In the genomic region with DNA sequence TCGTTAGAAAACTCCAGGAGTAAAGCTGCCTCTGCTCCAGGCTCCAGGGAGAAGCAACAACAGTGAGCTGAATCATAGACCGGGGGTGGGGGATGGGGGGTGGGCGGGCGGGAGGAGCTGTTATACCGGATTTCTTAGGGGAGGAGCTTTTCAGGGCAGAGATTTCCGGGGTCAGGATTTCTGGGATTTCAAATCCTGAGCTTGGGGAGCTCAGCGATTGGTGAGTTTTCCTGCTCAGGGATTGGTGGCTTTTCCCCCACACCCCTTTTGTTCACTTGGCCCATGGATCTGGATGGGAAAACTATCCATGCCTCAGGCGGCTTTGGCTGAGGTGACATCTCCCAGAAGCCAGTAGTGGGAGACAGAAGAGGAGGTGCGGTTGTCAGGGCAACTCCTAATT, we compare ENCODE assay signal across 8 mouse cellular contexts. TPM values are rescaled to one million over a fixed set of nuclear protein-coding genes. Genes with fewer than 3 reads are reported as not detected.
DNase-seq lines count a peak whose midpoint lies in the region; ATAC-seq and TF ChIP-seq lines count a peak whose summit lies in the region.

No protein-coding gene starts in this region.

- H3K9ac ChIP-seq in embryonic facial prominence, embryonic 11.5 days (replicated peaks; ENCODE audit: low read length): 0 out of 2 replicates have a peak overlapping the region, but pooled peaks have one; percentile 43
- no peak overlapping the region for H3K9ac ChIP-seq in midbrain, embryonic 13.5 days (replicated peaks)

- H3K27ac ChIP-seq in embryonic facial prominence, embryonic 11.5 days (replicated peaks; ENCODE audit: low read depth, low read length): peak overlapping the region; percentile 76
- H3K27ac ChIP-seq in limb, embryonic 10.5 days: peak overlapping the region; percentile 73
- H3K27ac ChIP-seq in midbrain, embryonic 13.5 days: peak overlapping the region; percentile 81
- no peak overlapping the region for H3K27ac ChIP-seq in thymus, adult 2 months (ENCODE audit: control insufficient read depth, insufficient read depth, low read length)

- peak; percentile 25; the same call in 1 of the 2 replicates for ATAC-seq in embryonic facial prominence, embryonic 11.5 days (replicated peaks; ENCODE audit: insufficient number of reproducible peaks, low FRiP score, low TSS enrichment, low read depth)
- 0 out of 2 replicates have a peak, but pooled peaks have one; percentile 1 for ATAC-seq in midbrain, embryonic 13.5 days

- no peaks in the 10 kb centered on the region for H3K27me3 ChIP-seq in embryonic facial prominence, embryonic 11.5 days (ENCODE audit: control insufficient read depth, insufficient read depth, low read length)
- H3K27me3 ChIP-seq in limb, embryonic 10.5 days (ENCODE audit: low read depth, poor library complexity, severe bottlenecking): no peaks in the 10 kb centered on the region
- H3K27me3 ChIP-seq in midbrain, embryonic 13.5 days: no peaks in the 10 kb centered on the region
- H3K27me3 ChIP-seq in thymus, adult 2 months (ENCODE audit: control insufficient read depth, insufficient read depth, low read length): no peaks in the 10 kb centered on the region

- no peak for TF ChIP-seq POLR2A in thymus, adult 2 months (IDR thresholded peaks at IDR 0.05; ENCODE audit: control insufficient read depth, extremely low read depth, insufficient read depth, low read length, poor library complexity)

- DNase-seq in adipocyte (ENCODE audit: low spot score): peak; percentile 96
- DNase-seq in embryonic facial prominence, embryonic 11.5 days (ENCODE audit: low spot score): peak; percentile 81
- DNase-seq in heart, adult 8-10 months (ENCODE audit: low spot score): peak; percentile 69
- peak; percentile 79 to 88 for DNase-seq in kidney, adult 8-10 months
- peak; percentile 61 for DNase-seq in limb, embryonic 10.5 days (ENCODE audit: low spot score)
- peak; percentile 81 for DNase-seq in telencephalon, adult 2 months (ENCODE audit: low read depth, low spot score)
- no peak for DNase-seq in thymus, adult 2 months

- H3K4me3 ChIP-seq in embryonic facial prominence, embryonic 11.5 days (ENCODE audit: low read depth, low read length): 0 out of 2 replicates have a peak overlapping the region, but pooled peaks have one; percentile 1
- H3K4me3 ChIP-seq in limb, embryonic 10.5 days: peak overlapping the region; percentile 81
- 0 out of 2 replicates have a peak overlapping the region, but pooled peaks have one; percentile 13 for H3K4me3 ChIP-seq in midbrain, embryonic 13.5 days (replicated peaks)
- H3K4me3 ChIP-seq in thymus, adult 2 months (ENCODE audit: control insufficient read depth, insufficient read depth, low read length): no peak overlapping the region

- peaks cover 6% of the 10 kb centered on the region; the same call in 1 of the 2 replicates for H3K36me3 ChIP-seq in embryonic facial prominence, embryonic 11.5 days (replicated peaks; ENCODE audit: control insufficient read depth, insufficient read depth, low read depth, low read length)
- H3K36me3 ChIP-seq in limb, embryonic 10.5 days: peaks cover 41% of the 10 kb centered on the region
- peaks cover 34% of the 10 kb centered on the region for H3K36me3 ChIP-seq in midbrain, embryonic 13.5 days
- peaks cover 18% of the 10 kb centered on the region for H3K36me3 ChIP-seq in thymus, adult 2 months (ENCODE audit: control insufficient read depth, insufficient read depth, low read length)

- no peaks in the 10 kb centered on the region; the same call in 1 of the 2 replicates for H3K4me1 ChIP-seq in embryonic facial prominence, embryonic 11.5 days (ENCODE audit: control insufficient read depth, insufficient read depth, low read length)
- H3K4me1 ChIP-seq in limb, embryonic 10.5 days: peaks cover 48% of the 10 kb centered on the region
- peaks cover 56% of the 10 kb centered on the region for H3K4me1 ChIP-seq in midbrain, embryonic 13.5 days (replicated peaks)
- H3K4me1 ChIP-seq in thymus, adult 2 months (replicated peaks; ENCODE audit: control insufficient read depth, insufficient read depth, low read length): peaks cover 9% of the 10 kb centered on the region

- H3K9me3 ChIP-seq in embryonic facial prominence, embryonic 11.5 days (replicated peaks; ENCODE audit: control insufficient read depth, low read length): no peaks in the 10 kb centered on the region
- no peaks in the 10 kb centered on the region for H3K9me3 ChIP-seq in limb, embryonic 10.5 days (replicated peaks)
- H3K9me3 ChIP-seq in midbrain, embryonic 13.5 days: no peaks in the 10 kb centered on the region

- TF ChIP-seq CTCF in thymus, adult 2 months (IDR thresholded peaks at IDR 0.05; ENCODE audit: borderline replicate concordance, control insufficient read depth, extremely low read depth, insufficient read depth, low read length, poor library complexity): no peak

- H3K4me2 ChIP-seq in embryonic facial prominence, embryonic 11.5 days (ENCODE audit: low read depth, low read length): peak overlapping the region; percentile 19
- H3K4me2 ChIP-seq in midbrain, embryonic 13.5 days (replicated peaks): peak overlapping the region; percentile 81

- 0% methylated on average over 9 of the region's 9 CpGs for WGBS in embryonic facial prominence, embryonic 11.5 days
- WGBS in limb, embryonic 10.5 days: 1% methylated on average over 9 of the region's 9 CpGs
- WGBS in midbrain, embryonic 13.5 days: under 1% methylated on average over 9 of the region's 9 CpGs
- WGBS in thymus, adult 2 months: 87% methylated on average over 9 of the region's 9 CpGs

RNA-seq across cellular contexts. Expression of gene Gzf1, which starts 1.5 kb away (rescaled TPM):
- 27.3 and 30.8 TPM in 2 replicates for polyA plus RNA-seq in embryonic facial prominence, embryonic 11.5 days (2014; fragmentation: Nextera tagmentation; extraction: Ambion mirVana)
- total RNA-seq in heart, adult 8-10 months (2022): 10 to 100 TPM; 26.2 to 34.0 (median 28.9) TPM
- polyA plus RNA-seq in limb, embryonic 10.5 days (2016; fragmentation: Nextera tagmentation; extraction: Ambion mirVana): 24.3 and 27.7 TPM in 2 replicates
- polyA plus RNA-seq in midbrain, embryonic 13.5 days (2015; fragmentation: Nextera tagmentation; extraction: Ambion mirVana): 17.6 and 17.8 TPM in 2 replicates
- 7.4 and 8.7 TPM in 2 replicates for polyA plus RNA-seq in thymus, adult 2 months (2012; rRNA removed)

RNA-seq across cellular contexts. Expression of gene Nxt1, which starts 6.9 kb away (rescaled TPM):
- 131 and 134 TPM in 2 replicates for polyA plus RNA-seq in embryonic facial prominence, embryonic 11.5 days (2014; fragmentation: Nextera tagmentation; extraction: Ambion mirVana)
- total RNA-seq in heart, adult 8-10 months (2022): 1 to 10 TPM; 5.6 to 9.1 (median 7.8) TPM
- polyA plus RNA-seq in limb, embryonic 10.5 days (2016; fragmentation: Nextera tagmentation; extraction: Ambion mirVana): 140 and 146 TPM in 2 replicates
- 64.0 and 65.3 TPM in 2 replicates for polyA plus RNA-seq in midbrain, embryonic 13.5 days (2015; fragmentation: Nextera tagmentation; extraction: Ambion mirVana)
- 61.8 and 63.3 TPM in 2 replicates for polyA plus RNA-seq in thymus, adult 2 months (2012; rRNA removed)

RNA-seq across cellular contexts. Expression of gene Napb, which starts 52.9 kb away (rescaled TPM):
- 5.6 and 7.4 TPM in 2 replicates for polyA plus RNA-seq in embryonic facial prominence, embryonic 11.5 days (2014; fragmentation: Nextera tagmentation; extraction: Ambion mirVana)
- 1 to 10 TPM; 1.3 to 2.2 (median 1.4) TPM for total RNA-seq in heart, adult 8-10 months (2022)
- polyA plus RNA-seq in limb, embryonic 10.5 days (2016; fragmentation: Nextera tagmentation; extraction: Ambion mirVana): 3.3 and 3.8 TPM in 2 replicates
- 43.6 and 48.1 TPM in 2 replicates for polyA plus RNA-seq in midbrain, embryonic 13.5 days (2015; fragmentation: Nextera tagmentation; extraction: Ambion mirVana)
- polyA plus RNA-seq in thymus, adult 2 months (2012; rRNA removed): 0.50 and 0.63 TPM in 2 replicates
